Mouse (Mus musculus): ENCODE measurements around the gene Tmed10. TPM values are rescaled to one million over a fixed set of nuclear protein-coding genes. Genes with fewer than 3 reads are reported as not detected.

Tmed10 gene
- polyA plus RNA-seq, 1 experiment from 2014 or later = 357 TPM

- WGBS = 90% methylated on average over 7 of the region's 7 CpGs
- no peak overlapping the region for H3K4me2 ChIP-seq (ENCODE audit: low read length)
- H3K36me3 ChIP-seq (ENCODE audit: insufficient read depth, low read length) = no peaks in the 10 kb centered on the region
- no peak for TF ChIP-seq CTCF (IDR thresholded peaks at IDR 0.05; ENCODE audit: low read depth)
- H3K27me3 ChIP-seq (ENCODE audit: insufficient read depth, low read length) = no peaks in the 10 kb centered on the region
- H3K4me1 ChIP-seq (replicated peaks; ENCODE audit: insufficient read depth, low read length) = no peaks in the 10 kb centered on the region; the same call in 1 of the 2 replicates
- no peak overlapping the region for H3K9ac ChIP-seq (ENCODE audit: low read depth, low read length)
- H3K9me3 ChIP-seq (replicated peaks; ENCODE audit: low read length) = no peaks in the 10 kb centered on the region
- no peak overlapping the region for H3K27ac ChIP-seq
- ATAC-seq (replicated peaks; ENCODE audit: low FRiP score, low read depth) = no peak
- no peak overlapping the region for H3K4me3 ChIP-seq (replicated peaks; ENCODE audit: low read depth, low read length)
- no peak for DNase-seq (ENCODE audit: low spot score)
These were observed 16.5 kb upstream of the Tmed10 start for GRCm38 (mm10) chr12:85391148-85391547.

GRCm38 (mm10) chr12:85389204-85390185 is 14.8 kb upstream of the Tmed10 start:
- WGBS = 71% methylated on average over 15 of the region's 15 CpGs
- Histone ChIP-seq H3K4me2 (ENCODE audit: low read length) (no peak overlapping the region), H3K36me3 (ENCODE audit: insufficient read depth, low read length) (no peaks in the 10 kb centered on the region), H3K27ac (no peak overlapping the region), H3K4me1 (replicated peaks; ENCODE audit: insufficient read depth, low read length) (no peaks in the 10 kb centered on the region; the same call in 1 of the 2 replicates), H3K4me3 (replicated peaks; ENCODE audit: low read depth, low read length) (no peak overlapping the region), H3K9ac (ENCODE audit: low read depth, low read length) (no peak overlapping the region), H3K27me3 (ENCODE audit: insufficient read depth, low read length) (no peaks in the 10 kb centered on the region), H3K9me3 (replicated peaks; ENCODE audit: low read length) (no peaks in the 10 kb centered on the region)
- no peak for TF ChIP-seq CTCF (IDR thresholded peaks at IDR 0.05; ENCODE audit: low read depth)
- ATAC-seq (replicated peaks; ENCODE audit: low FRiP score, low read depth) (no peak), DNase-seq (ENCODE audit: low spot score) (no peak)

GRCm38 (mm10) chr12:85385995-85386375 is 11.3 kb upstream of the Tmed10 start:
- no peak overlapping the region for H3K4me3 ChIP-seq (replicated peaks; ENCODE audit: low read depth, low read length)
- no peaks in the 10 kb centered on the region for H3K9me3 ChIP-seq (replicated peaks; ENCODE audit: low read length)
- no peaks in the 10 kb centered on the region for H3K4me1 ChIP-seq (replicated peaks; ENCODE audit: insufficient read depth, low read length)
- no peaks in the 10 kb centered on the region for H3K36me3 ChIP-seq (ENCODE audit: insufficient read depth, low read length)
- WGBS = 46% methylated on average over 5 of the region's 5 CpGs
- H3K4me2 ChIP-seq (ENCODE audit: low read length) = no peak overlapping the region
- no peak overlapping the region for H3K27ac ChIP-seq
- no peak for TF ChIP-seq CTCF (IDR thresholded peaks at IDR 0.05; ENCODE audit: low read depth)
- H3K27me3 ChIP-seq (ENCODE audit: insufficient read depth, low read length) = no peaks in the 10 kb centered on the region
- DNase-seq (ENCODE audit: low spot score) (no peak), ATAC-seq (replicated peaks; ENCODE audit: low FRiP score, low read depth) (no peak)
- H3K9ac ChIP-seq (ENCODE audit: low read depth, low read length) = no peak overlapping the region

GRCm38 (mm10) chr12:85385329-85385994 is 10.8 kb upstream of the Tmed10 start:
- no peak for DNase-seq (ENCODE audit: low spot score)
- Histone ChIP-seq H3K4me1 (replicated peaks; ENCODE audit: insufficient read depth, low read length) (no peaks in the 10 kb centered on the region), H3K27ac (no peak overlapping the region), H3K36me3 (ENCODE audit: insufficient read depth, low read length) (no peaks in the 10 kb centered on the region), H3K9ac (ENCODE audit: low read depth, low read length) (no peak overlapping the region), H3K4me2 (ENCODE audit: low read length) (no peak overlapping the region), H3K27me3 (ENCODE audit: insufficient read depth, low read length) (no peaks in the 10 kb centered on the region), H3K9me3 (replicated peaks; ENCODE audit: low read length) (no peaks in the 10 kb centered on the region), H3K4me3 (replicated peaks; ENCODE audit: low read depth, low read length) (no peak overlapping the region)
- no peak for TF ChIP-seq CTCF (IDR thresholded peaks at IDR 0.05; ENCODE audit: low read depth)
- WGBS = 76% methylated on average over 10 of the region's 10 CpGs
- no peak for ATAC-seq (replicated peaks; ENCODE audit: low FRiP score, low read depth)

GRCm38 (mm10) chr12:85382761-85383680 is 8.4 kb upstream of the Tmed10 start:
- Histone ChIP-seq H3K9me3 (replicated peaks; ENCODE audit: low read length) (no peaks in the 10 kb centered on the region), H3K4me1 (replicated peaks; ENCODE audit: insufficient read depth, low read length) (no peaks in the 10 kb centered on the region), H3K4me3 (replicated peaks; ENCODE audit: low read depth, low read length) (no peak overlapping the region), H3K4me2 (ENCODE audit: low read length) (no peak overlapping the region), H3K9ac (ENCODE audit: low read depth, low read length) (no peak overlapping the region), H3K27ac (no peak overlapping the region), H3K27me3 (ENCODE audit: insufficient read depth, low read length) (no peaks in the 10 kb centered on the region), H3K36me3 (ENCODE audit: insufficient read depth, low read length) (no peaks in the 10 kb centered on the region)
- WGBS = 67% methylated on average over 14 of the region's 14 CpGs
- no peak for TF ChIP-seq CTCF (IDR thresholded peaks at IDR 0.05; ENCODE audit: low read depth)
- DNase-seq (ENCODE audit: low spot score) (no peak), ATAC-seq (replicated peaks; ENCODE audit: low FRiP score, low read depth) (no peak)

GRCm38 (mm10) chr12:85381570-85381969 is 6.9 kb upstream of the Tmed10 start:
- Histone ChIP-seq H3K27ac (no peak overlapping the region), H3K9ac (ENCODE audit: low read depth, low read length) (no peak overlapping the region), H3K9me3 (replicated peaks; ENCODE audit: low read length) (no peaks in the 10 kb centered on the region), H3K4me1 (replicated peaks; ENCODE audit: insufficient read depth, low read length) (no peaks in the 10 kb centered on the region), H3K36me3 (ENCODE audit: insufficient read depth, low read length) (no peaks in the 10 kb centered on the region), H3K4me3 (replicated peaks; ENCODE audit: low read depth, low read length) (no peak overlapping the region), H3K4me2 (ENCODE audit: low read length) (no peak overlapping the region), H3K27me3 (ENCODE audit: insufficient read depth, low read length) (no peaks in the 10 kb centered on the region)
- TF ChIP-seq CTCF (IDR thresholded peaks at IDR 0.05; ENCODE audit: low read depth) = no peak
- DNase-seq (ENCODE audit: low spot score) (no peak), ATAC-seq (replicated peaks; ENCODE audit: low FRiP score, low read depth) (no peak)
- WGBS = 85% methylated on average over 6 of the region's 6 CpGs

All from kidney, postnatal 0 days (tissue).